ENCODE assay signal across 10 mouse cellular contexts in genomic region chr7:19489525-19489924, GRCm38 (mm10). TPM values are rescaled to one million over a fixed set of nuclear protein-coding genes. Genes with fewer than 3 reads are reported as not detected.
DNase-seq lines count a peak whose midpoint lies in the region; ATAC-seq lines count a peak whose summit lies in the region.
"Had no signal": no experiment of that assay in that cellular context is flagged by ENCODE, and none has a peak within 500 bp of the region (broad histone marks: within the 10 kb centered on the region; RNA-seq: fewer than 3 reads in every experiment).

No protein-coding gene starts in this region.

- no peak overlapping the region for H3K27ac ChIP-seq in heart, embryonic 11.5 days (ENCODE audit: low read depth, low read length)
- H3K27ac ChIP-seq in limb, embryonic 11.5 days (replicated peaks; ENCODE audit: low read depth, low read length): no peak overlapping the region

- peaks cover 45% of the 10 kb centered on the region for H3K27me3 ChIP-seq in heart, embryonic 11.5 days (ENCODE audit: control insufficient read depth, insufficient read depth, low read length)
- peaks cover 42% of the 10 kb centered on the region for H3K27me3 ChIP-seq in limb, embryonic 11.5 days (ENCODE audit: control insufficient read depth, insufficient read depth, low read length)

- H3K36me3 ChIP-seq in heart, embryonic 11.5 days (ENCODE audit: control insufficient read depth, insufficient read depth, low read length): no peaks in the 10 kb centered on the region; the same call in 1 of the 2 replicates
- H3K36me3 ChIP-seq in limb, embryonic 11.5 days (ENCODE audit: control insufficient read depth, insufficient read depth, low read length): no peaks in the 10 kb centered on the region

- DNase-seq in heart, postnatal 25 days (ENCODE audit: low spot score): no peak
- DNase-seq in right cerebral cortex, postnatal 14 days: peak; percentile 34
- DNase-seq in right cerebral cortex, postnatal 10 days (ENCODE audit: low spot score in 2 of 2): no peak
- peak; percentile 57 for DNase-seq in limb, embryonic 11.5 days (ENCODE audit: low spot score)
- peak; percentile 65 for DNase-seq in testis, postnatal 10 days (ENCODE audit: low spot score)
- no peak for DNase-seq in adrenal gland, postnatal 10 days
- no peak for DNase-seq in ovary, postnatal 36 days (ENCODE audit: low spot score)
- DNase-seq: adrenal gland, postnatal 14 days had no signal

- intact Hi-C loops in heart, postnatal 25 days (cut with DNase I): no loop called here

- no peak overlapping the region for H3K9ac ChIP-seq in heart, embryonic 11.5 days (ENCODE audit: low read depth, low read length)
- H3K9ac ChIP-seq in limb, embryonic 11.5 days (ENCODE audit: low read length): no peak overlapping the region

- H3K4me1 ChIP-seq in heart, embryonic 11.5 days (ENCODE audit: control insufficient read depth, insufficient read depth, low read length): 0 out of 2 replicates have a peak, but pooled peaks cover 3% of the 10 kb centered on the region
- H3K4me1 ChIP-seq in limb, embryonic 11.5 days (ENCODE audit: control insufficient read depth, insufficient read depth, low read length): peaks cover 8% of the 10 kb centered on the region; the same call in 1 of the 2 replicates

- WGBS in heart, embryonic 11.5 days (ENCODE audit: insufficient replicate concordance): 19% methylated on average over 31 of the region's 31 CpGs
- WGBS in limb, embryonic 11.5 days: 4% methylated on average over 31 of the region's 31 CpGs

- ATAC-seq in heart, embryonic 11.5 days (replicated peaks; ENCODE audit: insufficient number of reproducible peaks, low FRiP score, low TSS enrichment): no peak
- no peak for ATAC-seq in limb, embryonic 11.5 days (ENCODE audit: insufficient number of reproducible peaks, low FRiP score, low TSS enrichment, low read depth)

- no peaks in the 10 kb centered on the region for H3K9me3 ChIP-seq in heart, embryonic 11.5 days (replicated peaks; ENCODE audit: control insufficient read depth, low read length)
- no peaks in the 10 kb centered on the region; the same call in 1 of the 2 replicates for H3K9me3 ChIP-seq in limb, embryonic 11.5 days (ENCODE audit: control insufficient read depth, low read length)

- peak overlapping the region; percentile 21 for H3K4me3 ChIP-seq in heart, embryonic 11.5 days (ENCODE audit: low read depth, low read length)
- peak overlapping the region; percentile 10; the same call in 1 of the 2 replicates for H3K4me3 ChIP-seq in limb, embryonic 11.5 days (ENCODE audit: low read depth, low read length)
- H3K4me3 ChIP-seq: erythroblast, embryonic 14.5 days had no signal

- peak overlapping the region; percentile 37 for H3K4me2 ChIP-seq in heart, embryonic 11.5 days
- peak overlapping the region; percentile 36 for H3K4me2 ChIP-seq in limb, embryonic 11.5 days (ENCODE audit: low read depth, severe bottlenecking)

RNA-seq across cellular contexts. Expression of gene Bloc1s3, which starts 18.6 kb away (rescaled TPM):
- polyA plus RNA-seq in heart, embryonic 11.5 days (2014; fragmentation: Nextera tagmentation; extraction: Ambion mirVana): 1.2 TPM in 2 replicates
- total RNA-seq in heart, postnatal 25 days (2021): 1 to 10 TPM; 2.3 to 2.4 TPM
- 2.3 and 2.7 TPM in 2 replicates for polyA plus RNA-seq in limb, embryonic 11.5 days (2014; fragmentation: Nextera tagmentation; extraction: Ambion mirVana)
- total RNA-seq in adrenal gland, postnatal 10 days (2021): 1 to 10 TPM; 5.2 to 5.4 TPM

RNA-seq across cellular contexts. Expression of gene Trappc6a, which starts 18.7 kb away (rescaled TPM):
- 77.0 and 79.0 TPM in 2 replicates for polyA plus RNA-seq in heart, embryonic 11.5 days (2014; fragmentation: Nextera tagmentation; extraction: Ambion mirVana)
- total RNA-seq in heart, postnatal 25 days (2021): 10 to 100 TPM; 35.6 to 35.9 TPM
- polyA plus RNA-seq in limb, embryonic 11.5 days (2014; fragmentation: Nextera tagmentation; extraction: Ambion mirVana): 73.3 and 82.3 TPM in 2 replicates
- 10 to 100 TPM; 76.6 to 80.9 TPM for total RNA-seq in adrenal gland, postnatal 10 days (2021)

RNA-seq across cellular contexts. Expression of gene Exoc3l2, which starts 26.4 kb away (rescaled TPM):
- polyA plus RNA-seq in heart, embryonic 11.5 days (2014; fragmentation: Nextera tagmentation; extraction: Ambion mirVana): 2.2 and 2.7 TPM in 2 replicates
- 1 to 10 TPM; 1.2 to 1.3 TPM for total RNA-seq in heart, postnatal 25 days (2021)
- polyA plus RNA-seq in limb, embryonic 11.5 days (2014; fragmentation: Nextera tagmentation; extraction: Ambion mirVana): 1.8 and 2.2 TPM in 2 replicates
- total RNA-seq in adrenal gland, postnatal 10 days (2021): 10 to 100 TPM; 17.4 to 17.9 TPM

RNA-seq across cellular contexts. Expression of gene Nkpd1, which starts 28.1 kb away (rescaled TPM):
- 0.15 TPM in 1 of 2 replicates, not detected in the other for polyA plus RNA-seq in heart, embryonic 11.5 days (2014; fragmentation: Nextera tagmentation; extraction: Ambion mirVana)
- not detected for total RNA-seq in heart, postnatal 25 days (2021)
- polyA plus RNA-seq in limb, embryonic 11.5 days (2014; fragmentation: Nextera tagmentation; extraction: Ambion mirVana): 0.12 and 0.16 TPM in 2 replicates
- under 1 TPM; 0.18 to 0.21 TPM for total RNA-seq in adrenal gland, postnatal 10 days (2021)

RNA-seq across cellular contexts. Expression of gene Mark4, which starts 30.9 kb away (rescaled TPM):
- 8.0 and 9.7 TPM in 2 replicates for polyA plus RNA-seq in heart, embryonic 11.5 days (2014; fragmentation: Nextera tagmentation; extraction: Ambion mirVana)
- total RNA-seq in heart, postnatal 25 days (2021): 10 to 100 TPM; 22.3 to 24.3 TPM
- polyA plus RNA-seq in limb, embryonic 11.5 days (2014; fragmentation: Nextera tagmentation; extraction: Ambion mirVana): 10.0 and 10.8 TPM in 2 replicates
- 10 to 100 TPM; 35.0 to 37.1 TPM for total RNA-seq in adrenal gland, postnatal 10 days (2021)

Comparison
In these comparisons a context has a peak if more than half of its experiments do, and no peak if none do; other contexts are left out.
1. DNase-seq: peak in right cerebral cortex, postnatal 14 days (single experiment), limb, embryonic 11.5 days (single experiment) and testis, postnatal 10 days (single experiment); none in heart, postnatal 25 days (single experiment), right cerebral cortex, postnatal 10 days (0 of 2), adrenal gland, postnatal 10 days (single experiment) and ovary, postnatal 36 days (single experiment).
2. RNA of gene Exoc3l2, which starts 26.4 kb away (total RNA-seq): 17.4 to 17.9 TPM in adrenal gland, postnatal 10 days; 1.2 to 1.3 TPM in heart, postnatal 25 days; every median in the first group is over 4 times any median in the second.